Mouse (Mus musculus): Measurements from ENCODE around the gene Rac3. TPM values are rescaled to one million over a fixed set of nuclear protein-coding genes. Genes with fewer than 3 reads are reported as not detected.
A peak's percentile ranks its signal among the peaks of the same experiment; 100 is the strongest.
"Not testable (repeated sequence)": the region's sequence is repeated elsewhere in the genome, so short reads cannot be mapped to it uniquely, and the experiment has no call there.

The Rac3 gene
- 48.5 and 51.2 TPM in 2 replicates for polyA plus RNA-seq (2016; fragmentation: Nextera tagmentation; extraction: Ambion mirVana)

DNA sequence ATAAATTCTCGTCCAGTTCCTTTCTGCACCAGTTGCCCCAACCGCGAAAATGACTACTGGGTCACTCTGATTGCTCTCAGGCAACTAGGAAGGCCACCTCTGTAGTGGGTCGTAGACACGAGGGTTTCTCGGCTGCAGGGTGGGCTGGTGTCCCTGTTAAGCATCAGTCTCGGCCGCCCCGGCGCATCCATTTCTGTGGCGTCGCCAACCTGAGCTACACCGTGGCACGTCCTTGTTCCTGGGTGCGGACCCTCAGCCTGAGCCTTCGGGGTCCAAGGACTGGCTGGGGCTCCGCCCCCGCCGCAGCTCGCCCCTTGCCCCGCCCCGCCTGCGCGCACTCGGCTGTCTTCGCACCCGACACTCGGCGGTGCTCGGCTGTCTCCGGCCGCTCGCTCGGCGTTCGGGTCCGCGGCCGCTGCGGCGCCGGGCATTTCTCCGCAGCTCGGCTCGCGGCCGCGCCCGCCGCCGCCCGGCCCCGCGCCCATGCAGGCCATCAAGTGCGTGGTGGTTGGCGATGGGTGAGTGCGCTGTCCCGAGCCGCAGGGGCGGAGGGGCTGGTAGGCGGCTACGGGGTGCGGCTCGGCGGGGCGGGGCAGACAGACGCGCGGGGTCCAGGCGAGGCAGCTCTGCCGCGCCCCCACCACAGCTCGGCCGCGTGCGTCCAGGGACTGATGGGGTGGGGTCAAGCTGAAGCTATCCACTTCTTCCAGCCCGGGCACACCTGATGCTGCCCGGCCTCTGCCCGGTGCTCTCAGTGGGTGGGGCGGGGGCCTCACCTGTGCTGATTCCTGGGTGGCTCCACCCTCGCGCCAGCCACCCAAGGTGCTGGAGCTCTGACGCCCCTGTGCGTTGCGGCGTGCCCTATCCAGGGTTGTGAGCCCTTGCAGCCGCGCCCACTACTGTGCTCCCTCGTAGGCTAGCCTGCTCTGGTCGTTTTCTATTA, at the start of gene Rac3:
Gene Rac3, plus strand, starts transcription at position 347 of the 943 bp plus-strand sequence.
- ATAC-seq (ENCODE audit: insufficient number of reproducible peaks, insufficient read depth, low FRiP score, low TSS enrichment, low read depth) = peak; percentile 76
- under 1% methylated on average over 83 of the region's 90 CpGs for WGBS
- peaks cover 50% of the 10 kb centered on the region for H3K36me3 ChIP-seq
- peaks cover 29% of the 10 kb centered on the region for H3K27me3 ChIP-seq
- H3K9ac ChIP-seq (replicated peaks) = peak within 1 kb of the TSS; percentile 86
- peak within 1 kb of the TSS; percentile 37; the same call in 1 of the 2 replicates for H3K27ac ChIP-seq
- H3K9me3 ChIP-seq = no peaks in the 10 kb centered on the region
- H3K4me2 ChIP-seq = peak within 1 kb of the TSS; percentile 99
- H3K4me3 ChIP-seq (replicated peaks) = peak within 1 kb of the TSS; percentile 75
- H3K4me1 ChIP-seq (replicated peaks) = peaks cover 18% of the 10 kb centered on the region

DNA sequence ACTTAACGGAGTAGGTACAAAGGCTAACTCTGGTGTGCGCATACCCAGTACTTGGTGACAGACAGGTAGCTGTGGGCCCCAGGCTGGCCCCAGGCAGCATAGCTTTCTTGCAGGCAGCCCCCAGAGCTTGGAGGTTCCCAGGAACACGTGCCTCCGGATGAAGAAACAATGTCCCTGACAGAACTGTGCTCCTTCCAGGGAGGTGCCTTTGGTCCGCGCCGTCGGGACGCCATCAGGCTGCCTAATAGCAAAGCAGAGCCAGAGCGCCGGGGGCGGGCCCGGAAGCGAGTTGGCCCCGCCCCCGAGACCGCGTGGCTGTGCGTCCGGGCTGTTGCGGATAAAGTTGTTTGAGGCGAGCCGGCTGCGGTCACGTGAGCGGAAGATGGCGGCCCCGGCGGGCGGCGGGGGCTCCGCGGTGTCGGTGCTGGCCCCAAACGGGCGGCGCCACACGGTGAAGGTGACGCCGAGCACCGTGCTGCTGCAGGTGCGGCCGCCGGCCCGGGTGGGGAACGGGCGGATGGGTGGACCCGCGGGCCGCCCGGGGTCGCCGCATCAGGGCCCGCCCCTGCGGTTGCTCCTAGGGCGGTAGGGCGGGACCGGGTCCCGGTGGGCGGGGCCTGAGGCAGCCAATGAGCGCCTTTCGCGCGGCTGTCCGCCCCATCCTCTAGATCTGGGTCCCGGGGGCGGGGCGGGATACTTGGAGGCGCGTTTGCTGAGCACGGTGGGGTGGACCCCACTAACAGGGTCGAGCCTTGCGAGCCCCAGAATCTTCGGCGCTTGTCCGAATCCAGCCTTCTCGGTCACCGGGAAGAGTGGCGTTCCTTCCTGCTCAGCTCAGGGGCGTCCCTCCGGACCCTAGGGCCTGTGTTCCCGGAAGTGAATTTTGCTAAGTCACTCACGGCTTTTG, 48.3 kb upstream of the Rac3 start, which contains the start of gene Aspscr1:
Gene Aspscr1, plus strand, starts transcription at position 287 of the 907 bp plus-strand sequence.
- peak within 1 kb of the TSS; percentile 75 for H3K4me3 ChIP-seq (replicated peaks)
- H3K27me3 ChIP-seq = no peaks in the 10 kb centered on the region
- peaks cover 19% of the 10 kb centered on the region for H3K4me1 ChIP-seq (replicated peaks)
- ATAC-seq (ENCODE audit: insufficient number of reproducible peaks, insufficient read depth, low FRiP score, low TSS enrichment, low read depth) = peak; percentile 96
- peak within 1 kb of the TSS; percentile 81 for H3K9ac ChIP-seq (replicated peaks)
- H3K9me3 ChIP-seq = no peaks in the 10 kb centered on the region
- H3K27ac ChIP-seq = peak within 1 kb of the TSS; percentile 91
- H3K36me3 ChIP-seq = peaks cover 21% of the 10 kb centered on the region
- peak within 1 kb of the TSS; percentile 90 for H3K4me2 ChIP-seq
- WGBS = 2% methylated on average over 80 of the region's 83 CpGs

DNA sequence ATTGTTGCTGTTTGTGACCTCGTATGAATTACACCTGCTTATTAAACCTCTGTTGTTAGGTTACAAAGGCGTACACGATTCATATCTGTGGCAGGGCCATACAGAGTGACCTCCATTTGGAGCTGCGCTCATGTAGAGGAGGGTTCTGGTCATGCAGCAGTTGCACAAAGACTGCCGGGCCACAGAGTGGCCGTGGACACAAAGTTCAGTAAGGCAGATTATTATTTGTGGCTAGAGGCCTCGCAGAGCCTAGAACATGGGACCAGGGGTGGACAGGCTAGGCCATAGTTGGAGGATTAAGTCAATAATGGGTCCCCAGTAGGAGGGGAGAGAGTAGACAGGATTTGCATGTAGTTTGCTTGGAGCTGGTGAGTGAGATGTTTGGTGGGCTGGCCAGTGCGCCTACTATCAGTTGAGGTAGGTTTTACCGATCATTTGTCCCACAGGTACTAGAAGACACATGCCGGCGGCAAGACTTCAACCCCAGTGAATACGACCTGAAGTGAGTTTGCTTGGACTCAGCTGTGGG, 47.6 kb upstream of the Rac3 start:
- ATAC-seq (ENCODE audit: insufficient number of reproducible peaks, insufficient read depth, low FRiP score, low TSS enrichment, low read depth) = peak; percentile 11; the same call in 1 of the 2 replicates
- WGBS = 41% methylated on average over 12 of the region's 12 CpGs
- Histone ChIP-seq H3K4me1 (replicated peaks) (peaks cover 19% of the 10 kb centered on the region), H3K27me3 (no peaks in the 10 kb centered on the region), H3K9ac (replicated peaks) (peak overlapping the region; percentile 81), H3K4me2 (peak overlapping the region; percentile 90), H3K9me3 (no peaks in the 10 kb centered on the region), H3K27ac (peak overlapping the region; percentile 91), H3K36me3 (peaks cover 29% of the 10 kb centered on the region), H3K4me3 (replicated peaks) (peak overlapping the region; percentile 75)

DNA sequence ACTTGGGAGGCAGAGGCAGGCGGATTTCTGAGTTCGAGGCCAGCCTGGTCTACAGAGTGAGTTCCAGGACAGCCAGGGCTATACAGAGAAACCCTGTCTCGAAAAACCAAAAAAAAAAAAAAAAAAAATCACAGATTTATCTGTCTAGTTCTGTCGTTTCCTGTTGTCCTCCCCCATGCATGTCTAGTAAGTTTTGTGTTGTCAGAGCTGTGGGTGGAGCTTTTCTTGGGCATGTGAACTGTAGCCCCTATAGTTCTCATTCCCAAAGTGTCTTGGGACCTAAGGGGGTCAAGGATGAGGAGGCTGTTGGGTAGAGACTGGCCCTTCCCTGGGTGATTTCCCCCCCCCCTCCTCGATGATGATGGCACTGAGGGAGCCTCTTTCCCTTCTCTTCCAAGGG, 45.4 kb upstream of the Rac3 start:
- H3K27me3 ChIP-seq; H3K9ac ChIP-seq (replicated peaks); H3K27ac ChIP-seq; H3K4me2 ChIP-seq; H3K9me3 ChIP-seq; H3K4me3 ChIP-seq (replicated peaks); ATAC-seq (ENCODE audit: insufficient number of reproducible peaks, insufficient read depth, low FRiP score, low TSS enrichment, low read depth): not testable (repeated sequence)
- peaks cover 51% of the 10 kb centered on the region for H3K36me3 ChIP-seq
- WGBS = 89% methylated on average over 5 of the region's 5 CpGs
- peaks cover 19% of the 10 kb centered on the region for H3K4me1 ChIP-seq (replicated peaks)

DNA sequence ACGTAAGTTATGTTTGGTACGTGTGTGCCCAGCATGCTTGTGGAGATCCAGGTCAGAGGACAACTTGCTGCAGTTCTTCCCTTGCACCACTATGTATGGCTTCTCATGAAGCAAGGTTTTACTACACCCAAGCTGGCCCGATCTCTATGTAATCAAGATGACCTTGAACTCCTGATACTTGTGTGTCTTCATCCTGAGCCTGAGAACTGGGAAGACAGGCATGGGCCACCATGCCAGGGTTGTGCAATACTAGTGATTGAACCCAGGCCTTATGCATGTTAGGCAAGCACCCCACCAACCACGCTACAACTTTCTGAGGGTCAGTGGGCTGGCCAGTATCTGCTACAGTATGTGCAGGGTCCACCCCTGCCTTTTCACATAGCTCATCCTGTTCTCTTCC, 44.3 kb upstream of the Rac3 start:
- Histone ChIP-seq H3K36me3 (peaks cover 57% of the 10 kb centered on the region), H3K4me3 (replicated peaks) (no peak overlapping the region), H3K4me2 (no peak overlapping the region), H3K4me1 (replicated peaks) (peaks cover 19% of the 10 kb centered on the region), H3K9ac (replicated peaks) (no peak overlapping the region), H3K27me3 (no peaks in the 10 kb centered on the region), H3K27ac (no peak overlapping the region), H3K9me3 (no peaks in the 10 kb centered on the region)
- no peak for ATAC-seq (ENCODE audit: insufficient number of reproducible peaks, insufficient read depth, low FRiP score, low TSS enrichment, low read depth)
- WGBS = 92% methylated on average over 4 of the region's 4 CpGs

DNA sequence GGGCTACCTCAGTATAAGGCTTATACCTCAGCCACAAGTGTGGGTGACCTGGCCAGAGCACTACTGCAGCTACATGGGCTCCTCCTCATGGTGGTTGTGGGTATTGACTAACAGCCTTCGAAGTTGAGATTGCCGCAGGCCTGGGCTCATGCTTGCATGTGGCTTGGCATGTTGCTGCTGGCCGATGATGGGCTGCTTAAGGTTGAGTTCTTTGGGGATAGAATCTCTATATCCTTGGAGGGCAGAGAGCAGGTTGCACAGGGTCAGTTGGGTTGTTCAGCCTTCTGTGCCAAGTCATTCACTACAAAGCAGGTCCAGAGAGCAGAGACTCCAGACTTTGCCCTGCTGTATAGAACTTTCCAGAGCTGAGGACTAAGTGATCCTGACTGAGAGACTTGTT, 41.4 kb upstream of the Rac3 start:
- no peak for ATAC-seq (ENCODE audit: insufficient number of reproducible peaks, insufficient read depth, low FRiP score, low TSS enrichment, low read depth)
- Histone ChIP-seq H3K27ac (no peak overlapping the region), H3K4me2 (no peak overlapping the region), H3K36me3 (peaks cover 84% of the 10 kb centered on the region), H3K9me3 (no peaks in the 10 kb centered on the region), H3K27me3 (no peaks in the 10 kb centered on the region), H3K9ac (replicated peaks) (no peak overlapping the region), H3K4me3 (replicated peaks) (no peak overlapping the region), H3K4me1 (replicated peaks) (peaks cover 16% of the 10 kb centered on the region; the same call in 1 of the 2 replicates)
- 81% methylated on average over 3 of the region's 3 CpGs for WGBS

DNA sequence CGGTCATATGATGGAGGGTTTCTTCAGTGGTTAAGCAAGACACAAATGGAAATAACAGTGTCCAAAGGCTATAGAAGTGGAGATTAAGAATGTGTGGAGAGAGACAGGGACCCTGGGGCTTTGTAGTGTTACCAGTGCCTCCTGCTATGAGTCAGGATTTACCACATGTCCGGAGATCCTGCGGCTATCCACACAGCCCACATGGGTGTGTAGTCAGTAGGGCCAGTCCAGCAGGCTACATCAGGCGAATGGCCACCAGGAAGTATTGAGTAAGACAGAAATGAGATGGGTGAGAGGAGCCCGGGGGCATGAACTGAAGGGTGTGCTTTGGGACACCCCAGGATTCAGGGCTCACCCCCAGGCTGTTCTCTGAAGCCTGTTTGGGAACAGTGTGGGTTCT, 38.6 kb upstream of the Rac3 start:
- Histone ChIP-seq H3K9me3 (no peaks in the 10 kb centered on the region), H3K27me3 (no peaks in the 10 kb centered on the region), H3K4me3 (replicated peaks) (no peak overlapping the region), H3K36me3 (peaks cover 84% of the 10 kb centered on the region), H3K9ac (replicated peaks) (no peak overlapping the region), H3K4me1 (replicated peaks) (peaks cover 16% of the 10 kb centered on the region; the same call in 1 of the 2 replicates), H3K27ac (no peak overlapping the region), H3K4me2 (no peak overlapping the region)
- ATAC-seq (ENCODE audit: insufficient number of reproducible peaks, insufficient read depth, low FRiP score, low TSS enrichment, low read depth) = no peak
- WGBS = 93% methylated on average over 5 of the region's 5 CpGs

DNA sequence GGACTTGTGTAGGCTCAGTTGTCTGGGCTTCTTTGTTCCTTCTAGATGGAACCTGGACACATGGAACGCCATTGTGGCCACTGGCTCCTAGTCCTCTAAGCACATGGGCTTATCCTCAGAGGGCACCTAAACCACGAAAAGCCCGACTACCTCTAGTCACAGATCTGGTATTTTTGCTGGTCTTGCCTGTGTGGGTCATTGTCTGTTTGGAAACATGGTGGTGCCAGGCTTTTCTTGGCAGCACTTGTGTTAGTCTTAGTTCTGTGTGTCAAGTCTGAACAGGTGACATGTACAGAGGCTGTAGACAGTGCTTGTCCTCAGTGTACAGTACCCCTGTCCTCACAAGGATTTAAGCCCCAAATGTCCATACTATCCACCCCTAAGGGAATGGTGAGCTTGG, 37.7 kb upstream of the Rac3 start:
- peaks cover 16% of the 10 kb centered on the region; the same call in 1 of the 2 replicates for H3K4me1 ChIP-seq (replicated peaks)
- no peaks in the 10 kb centered on the region for H3K9me3 ChIP-seq
- WGBS = 94% methylated on average over 3 of the region's 3 CpGs
- peaks cover 84% of the 10 kb centered on the region for H3K36me3 ChIP-seq
- no peak for ATAC-seq (ENCODE audit: insufficient number of reproducible peaks, insufficient read depth, low FRiP score, low TSS enrichment, low read depth)
- no peak overlapping the region for H3K9ac ChIP-seq (replicated peaks)
- no peak overlapping the region for H3K27ac ChIP-seq
- no peak overlapping the region for H3K4me3 ChIP-seq (replicated peaks)
- H3K27me3 ChIP-seq = no peaks in the 10 kb centered on the region
- no peak overlapping the region for H3K4me2 ChIP-seq

GRCm38 (mm10) chr11:120684086-120684485, 37.2 kb upstream of the Rac3 start:
- 83% methylated on average over 2 of the region's 2 CpGs for WGBS
- Histone ChIP-seq H3K36me3 (peaks cover 84% of the 10 kb centered on the region), H3K4me2 (no peak overlapping the region), H3K4me1 (replicated peaks) (peaks cover 16% of the 10 kb centered on the region; the same call in 1 of the 2 replicates), H3K27ac (no peak overlapping the region), H3K4me3 (replicated peaks) (no peak overlapping the region), H3K9me3 (no peaks in the 10 kb centered on the region), H3K27me3 (no peaks in the 10 kb centered on the region), H3K9ac (replicated peaks) (no peak overlapping the region)
- no peak for ATAC-seq (ENCODE audit: insufficient number of reproducible peaks, insufficient read depth, low FRiP score, low TSS enrichment, low read depth)

GRCm38 (mm10) chr11:120684660-120685059, 36.6 kb upstream of the Rac3 start:
- no peak overlapping the region for H3K27ac ChIP-seq
- no peaks in the 10 kb centered on the region for H3K9me3 ChIP-seq
- peaks cover 16% of the 10 kb centered on the region; the same call in 1 of the 2 replicates for H3K4me1 ChIP-seq (replicated peaks)
- 84% methylated on average over 2 of the region's 2 CpGs for WGBS
- H3K9ac ChIP-seq (replicated peaks) = no peak overlapping the region
- H3K27me3 ChIP-seq = no peaks in the 10 kb centered on the region
- ATAC-seq (ENCODE audit: insufficient number of reproducible peaks, insufficient read depth, low FRiP score, low TSS enrichment, low read depth) = no peak
- no peak overlapping the region for H3K4me2 ChIP-seq
- H3K4me3 ChIP-seq (replicated peaks) = no peak overlapping the region
- H3K36me3 ChIP-seq = peaks cover 84% of the 10 kb centered on the region
